Mouse (Mus musculus) C2C12 (cell line): ENCODE data around the gene Elac2.

Source experiments
- CEBPB ChIP-seq: IDR thresholded peaks from one replicate; pipeline ENCODE4 v1.6.1; 2011; ENCODE audit warnings: low read depth, mild to moderate bottlenecking, control low read depth, moderate library complexity
- CTCF ChIP-seq: IDR thresholded peaks from one replicate; pipeline ENCODE4 v1.5.1; 2011; ENCODE audit not compliant: control insufficient read depth, insufficient read depth, insufficient read length
- MAX ChIP-seq: IDR thresholded peaks from one replicate; pipeline ENCODE4 v1.6.1; 2011; ENCODE audit warnings: mild to moderate bottlenecking, control low read depth
- MYOD1 ChIP-seq: IDR thresholded peaks from one replicate; pipeline ENCODE4 v1.6.1; 2011; ENCODE audit warnings: low read depth; ENCODE audit not compliant: control insufficient read depth, insufficient read length
- MYOG ChIP-seq: IDR thresholded peaks from one replicate; pipeline ENCODE4 v1.6.1; 2011; ENCODE audit not compliant: control insufficient read depth, insufficient read length; ENCODE audit errors: extremely low read depth
- USF1 ChIP-seq: IDR thresholded peaks from one replicate; pipeline ENCODE4 v1.6.1; 2011; ENCODE audit warnings: low read depth, mild to moderate bottlenecking, control low read depth, moderate library complexity

GRCm38 (mm10) chr11:64968939-64969342 lies 9.9 kb upstream of the Elac2 start:
- no peak for TF ChIP-seq USF1
- TF ChIP-seq CTCF: no peak
- TF ChIP-seq MAX: no peak
- TF ChIP-seq CEBPB: no peak
- no peak for TF ChIP-seq MYOD1
- TF ChIP-seq MYOG: no peak
